Mouse (Mus musculus) granulocyte monocyte progenitor cell, adult 5-6 weeks (primary cell): Measurements from ENCODE around the gene Baz1a. TPM values are rescaled to one million over a fixed set of nuclear protein-coding genes. Genes with fewer than 3 reads are reported as not detected.

Experiments
- ATAC-seq: replicated peaks from 2 replicates; pipeline ENCODE4 v1.8.0; 2016; ENCODE audit warnings: mild to moderate bottlenecking, moderate TSS enrichment, inconsistent platforms; ENCODE audit not compliant: poor library complexity, severe bottlenecking
- total RNA-seq, 2 experiments: library from RNA; stranded (forward) in 1 of 2; stranded (reverse) in 1 of 2; fragments of 200-712, 200-1000 nt in 1 of 2; fragments of >200 nt in 1 of 2; fragmentation: Nextera tagmentation in 1 of 2; gene quantifications; 2 replicates each; pipeline ENCODE4 v1.2.3; 2014 to 2017

Baz1a gene
- total RNA-seq (2014; fragmentation: Nextera tagmentation) (153 and 161 TPM in 2 replicates), total RNA-seq (2017) (156 and 170 TPM in 2 replicates)

DNA sequence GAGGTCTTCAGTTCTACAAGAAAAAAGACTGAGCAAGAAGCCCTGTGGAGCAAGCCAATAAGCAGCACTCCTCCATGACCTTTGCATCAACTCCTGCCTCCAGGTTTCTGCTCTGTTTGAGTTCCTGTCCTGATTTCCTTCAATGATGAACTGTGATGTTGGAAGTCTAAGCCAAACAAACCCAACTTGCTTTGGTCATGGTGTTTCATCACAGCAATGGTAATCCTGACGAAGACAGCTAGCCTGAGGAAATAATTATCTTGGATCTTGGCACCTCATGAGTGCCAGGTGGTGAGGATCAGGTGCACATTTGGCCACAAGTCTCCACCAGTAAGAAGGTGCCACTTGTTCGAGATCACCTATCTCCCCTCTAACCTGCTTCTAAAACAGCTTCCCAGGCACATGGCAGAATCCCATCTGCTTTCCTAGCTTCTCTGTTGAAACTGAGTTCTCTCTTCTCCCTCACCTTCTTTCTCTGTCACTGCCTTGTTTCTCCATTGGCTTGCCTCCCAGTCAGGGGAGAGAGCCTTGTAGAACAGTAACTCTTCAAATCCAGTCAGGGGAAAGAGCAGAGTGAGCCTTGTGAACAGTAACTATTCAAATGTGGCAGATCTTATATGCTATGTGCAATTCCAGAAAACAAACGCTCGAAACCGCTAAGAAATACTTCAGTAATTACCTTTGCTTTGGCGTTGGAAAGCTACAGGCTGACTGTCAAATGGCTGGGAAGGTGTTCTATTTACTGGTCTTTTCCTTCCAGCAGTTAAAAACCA, at the start of gene Baz1a:
Baz1a (minus strand) TSS at position 723 of the 773 bp plus-strand sequence.
- no peak for ATAC-seq

DNA sequence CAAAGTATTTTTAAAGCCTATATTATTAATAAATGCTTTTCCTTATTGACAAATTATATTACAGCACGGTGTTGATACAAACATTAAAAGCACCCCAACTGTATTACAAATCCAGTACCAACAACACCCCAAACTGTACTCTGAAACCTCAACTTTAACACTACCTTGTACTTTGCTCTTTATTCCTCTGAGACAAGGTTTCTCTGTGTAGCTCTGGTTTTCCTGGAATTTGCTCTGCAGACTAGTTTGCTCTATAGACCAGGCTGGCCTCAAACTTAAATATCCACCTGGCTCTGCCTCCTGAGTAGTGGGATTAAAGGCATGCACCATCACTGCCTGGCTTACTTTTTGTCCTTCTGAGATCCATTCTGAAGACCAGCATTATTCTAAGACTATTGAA, 48.0 kb upstream of the Baz1a start:
- ATAC-seq, result no peak

DNA sequence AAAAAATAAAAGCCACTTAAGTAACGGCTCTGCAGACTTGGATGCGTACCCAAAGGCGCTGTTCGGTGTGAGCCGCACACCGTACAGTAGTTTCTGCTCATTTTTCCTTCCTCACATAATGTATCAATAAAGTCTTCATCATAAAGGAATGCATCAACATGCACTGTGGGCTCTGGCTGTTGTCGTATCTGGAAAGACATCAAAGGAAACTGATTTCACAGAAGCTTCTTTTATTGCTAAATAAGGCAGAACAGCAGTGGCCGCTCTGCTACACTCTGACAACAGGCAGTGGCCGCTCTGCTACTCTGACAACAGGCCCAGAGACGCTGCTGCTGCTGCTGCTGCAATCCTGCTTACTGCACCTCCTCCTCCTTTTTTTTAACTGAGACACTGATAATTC, 46.9 kb upstream of the Baz1a start:
- ATAC-seq, result no peak

DNA sequence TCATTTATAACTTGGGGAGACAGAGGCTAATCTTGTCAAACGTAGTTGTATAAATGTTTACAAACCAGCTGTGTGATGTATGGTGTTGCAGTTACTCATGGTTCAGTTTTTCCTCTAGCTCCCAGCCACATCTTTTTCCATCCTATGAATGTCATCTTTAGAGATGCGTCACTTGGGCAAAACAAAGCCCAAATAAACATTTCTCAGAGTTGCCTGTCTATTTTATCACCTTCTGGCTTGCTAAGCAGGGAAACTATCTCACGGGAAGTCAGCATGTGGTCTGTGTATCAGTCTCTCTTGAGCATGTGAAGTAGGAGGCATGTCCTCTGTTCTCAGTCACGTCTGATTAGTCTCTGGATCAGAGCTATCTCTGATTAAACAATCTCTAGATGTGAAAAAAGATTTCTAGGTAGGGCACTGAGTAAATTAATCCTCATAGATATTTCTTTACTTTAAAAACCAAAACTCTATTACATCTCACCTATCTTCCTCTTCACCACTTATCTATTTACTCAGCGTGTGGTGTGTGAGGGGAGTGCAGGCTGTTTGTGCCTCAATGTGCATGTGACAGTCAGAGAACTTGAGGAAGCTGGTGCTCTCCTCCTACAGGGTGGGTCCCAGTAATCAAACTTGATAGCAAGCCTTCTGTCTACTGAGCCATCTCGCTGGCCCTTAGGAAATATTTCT, 46.2 kb upstream of the Baz1a start:
- no peak for ATAC-seq

DNA sequence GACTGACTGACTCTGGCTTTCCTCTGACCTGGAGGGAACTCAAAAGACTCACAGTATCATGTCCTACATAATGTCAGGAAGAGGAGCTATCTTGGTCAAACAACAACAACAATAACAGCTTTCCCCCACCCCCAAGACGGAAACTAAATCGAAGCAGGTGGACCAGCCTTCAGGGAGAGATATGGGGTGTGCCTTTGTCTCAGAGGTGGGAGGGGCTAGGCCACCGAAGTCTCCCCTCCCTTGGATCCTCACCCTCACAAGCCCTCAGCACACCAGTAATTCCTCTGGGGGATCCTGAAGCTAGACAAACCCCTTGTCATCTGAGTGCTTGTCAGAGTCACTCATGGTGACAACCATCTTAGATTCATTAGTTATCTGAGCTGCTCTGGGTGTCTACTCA, 45.7 kb upstream of the Baz1a start:
- no peak for ATAC-seq

DNA sequence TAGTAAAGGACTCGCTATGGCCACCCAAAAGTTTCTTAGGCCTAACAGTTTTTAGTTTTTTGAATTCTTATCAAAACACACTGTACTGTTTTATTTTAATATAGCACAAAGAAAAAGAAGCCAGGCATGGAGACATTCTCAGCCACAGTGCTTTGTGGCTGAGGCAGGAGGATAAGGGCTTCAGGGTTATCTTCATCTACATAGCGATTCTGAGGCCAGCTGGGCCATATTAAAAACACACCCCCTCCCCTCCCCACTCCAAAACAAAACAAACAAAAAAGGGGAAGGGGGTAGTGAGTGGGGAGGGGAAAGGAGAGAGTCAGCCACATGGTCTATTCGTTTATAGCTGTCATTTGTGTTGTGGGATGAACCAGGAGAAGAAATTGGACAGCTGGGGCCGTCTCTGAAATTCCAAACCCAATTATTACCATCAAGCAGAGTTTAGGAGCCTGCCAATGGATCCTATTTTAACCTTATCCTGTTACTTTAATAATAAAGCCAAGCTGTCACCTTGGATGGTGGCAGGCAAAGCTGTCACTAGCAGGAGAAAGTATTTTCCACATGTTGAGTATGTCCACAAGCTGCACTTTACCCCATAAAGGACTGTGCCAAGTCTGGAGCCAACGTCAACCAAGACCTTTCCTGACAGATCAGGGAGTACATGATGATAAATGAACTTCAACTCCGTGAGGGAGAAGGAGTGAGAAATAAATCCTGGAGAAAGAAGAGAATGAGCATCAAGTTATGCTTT, 44.9 kb upstream of the Baz1a start:
- no peak for ATAC-seq

DNA sequence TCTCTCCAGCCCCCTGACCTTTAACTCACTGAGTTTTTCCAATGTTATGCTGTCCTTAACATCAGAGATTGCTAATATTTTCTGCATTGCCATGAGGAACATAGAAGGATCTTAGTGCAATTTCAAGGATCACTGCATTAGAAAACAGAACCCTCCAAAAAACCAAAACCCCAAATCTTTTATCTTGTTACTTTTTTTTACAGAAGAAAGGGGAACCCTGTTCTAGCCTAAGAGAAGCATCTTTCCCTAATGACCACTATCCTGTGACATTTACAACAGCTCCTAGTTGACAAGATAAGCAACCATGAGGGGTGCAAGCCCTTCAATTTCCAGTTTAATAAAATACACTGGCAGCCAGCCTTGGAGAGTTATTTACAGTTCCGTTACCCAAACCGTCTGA, 42.6 kb upstream of the Baz1a start:
- ATAC-seq, result no peak

DNA sequence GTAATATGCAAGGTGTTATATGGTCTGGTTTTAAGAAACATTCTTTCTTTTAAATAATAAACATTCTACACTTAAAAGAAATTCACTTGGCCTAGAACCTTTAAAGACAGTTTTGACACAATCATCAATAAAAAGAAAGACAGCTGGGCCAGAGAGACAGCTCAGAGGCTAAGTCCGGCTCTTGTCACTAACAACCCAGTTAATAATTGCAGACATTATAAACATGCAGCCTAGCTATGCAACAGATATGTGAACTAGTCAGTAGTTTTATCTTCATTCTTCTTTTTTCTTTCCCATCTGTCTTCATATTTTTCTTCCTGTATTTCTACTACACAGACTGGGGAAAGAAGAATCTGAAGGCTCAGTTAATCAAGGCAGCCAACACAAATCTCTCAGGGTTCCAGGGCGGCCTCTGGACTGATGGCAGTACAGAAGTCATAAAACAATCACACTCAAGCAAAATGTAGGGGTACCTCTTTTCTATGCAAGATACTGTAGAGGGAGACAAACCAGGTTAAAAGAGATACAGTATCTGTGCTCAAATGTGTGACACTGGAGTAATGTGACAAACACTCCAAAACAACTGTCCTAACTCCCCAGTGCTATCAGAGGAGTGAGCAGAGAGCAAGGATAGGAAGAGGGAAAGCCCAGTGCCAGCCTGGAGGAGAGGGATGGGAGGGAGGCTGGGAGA, 40.5 kb upstream of the Baz1a start:
- no peak for ATAC-seq

DNA sequence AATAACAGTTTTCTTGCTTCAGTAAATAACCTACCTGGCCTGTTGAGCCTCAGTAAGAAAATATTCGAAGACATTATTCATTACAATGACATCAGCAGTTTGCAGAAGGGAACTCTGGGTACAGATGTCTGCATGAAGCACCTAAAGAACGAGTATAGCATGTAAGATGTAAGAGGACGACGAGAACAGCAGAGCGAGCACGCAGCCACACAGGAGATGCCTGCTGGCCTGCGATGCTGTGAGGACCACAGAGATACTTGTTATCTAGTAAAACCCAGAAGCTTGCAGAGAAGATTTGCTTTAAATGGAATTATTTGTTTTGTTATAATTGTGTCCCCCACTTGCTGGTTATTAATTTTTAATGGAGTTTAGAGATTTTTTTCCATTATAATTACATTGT, 39.1 kb upstream of the Baz1a start:
- ATAC-seq, result no peak

DNA sequence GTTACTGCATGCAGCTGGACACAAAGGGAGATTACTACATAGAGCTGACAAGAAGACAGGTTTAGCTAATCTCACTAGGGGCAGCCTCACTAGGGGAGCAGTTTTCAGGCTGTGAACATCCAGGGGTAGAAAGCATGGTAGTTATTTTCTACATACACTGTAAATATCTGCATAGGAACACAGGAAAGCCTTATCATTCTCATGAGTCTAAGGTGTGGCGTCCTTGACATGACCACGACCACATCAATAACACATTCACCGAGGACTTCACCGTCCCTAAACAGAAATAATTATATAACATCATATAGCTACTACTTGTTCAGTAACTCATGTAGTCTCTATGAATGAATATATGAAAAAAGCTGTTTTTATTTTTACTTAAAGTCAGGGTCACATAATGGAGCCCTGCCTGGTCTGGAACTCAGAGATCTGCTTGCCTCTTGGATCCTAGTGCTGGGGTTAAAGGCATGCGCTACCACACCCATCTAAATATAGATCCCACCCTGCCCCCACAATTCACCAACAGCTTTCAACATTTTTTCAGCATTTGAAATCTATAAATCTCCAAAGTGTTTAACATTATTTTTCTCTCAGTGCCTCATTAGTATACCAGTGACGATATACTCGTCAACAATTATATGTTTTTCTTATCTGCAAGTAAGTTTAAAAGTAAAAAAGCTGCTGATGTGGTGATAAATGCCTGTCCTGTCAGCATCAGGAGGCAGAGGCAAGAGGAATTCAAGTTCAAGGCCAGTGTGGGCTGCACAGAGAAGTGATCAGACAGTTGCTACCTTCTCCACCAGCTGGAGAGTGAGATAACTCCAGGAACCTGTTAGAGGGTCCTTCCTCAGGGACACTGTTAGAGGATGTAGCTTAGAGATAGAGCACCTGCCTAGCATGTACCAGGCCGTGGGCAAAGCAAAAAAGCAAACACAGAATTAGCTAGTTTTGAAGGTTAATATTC, 37.3 kb upstream of the Baz1a start:
- no peak for ATAC-seq

DNA sequence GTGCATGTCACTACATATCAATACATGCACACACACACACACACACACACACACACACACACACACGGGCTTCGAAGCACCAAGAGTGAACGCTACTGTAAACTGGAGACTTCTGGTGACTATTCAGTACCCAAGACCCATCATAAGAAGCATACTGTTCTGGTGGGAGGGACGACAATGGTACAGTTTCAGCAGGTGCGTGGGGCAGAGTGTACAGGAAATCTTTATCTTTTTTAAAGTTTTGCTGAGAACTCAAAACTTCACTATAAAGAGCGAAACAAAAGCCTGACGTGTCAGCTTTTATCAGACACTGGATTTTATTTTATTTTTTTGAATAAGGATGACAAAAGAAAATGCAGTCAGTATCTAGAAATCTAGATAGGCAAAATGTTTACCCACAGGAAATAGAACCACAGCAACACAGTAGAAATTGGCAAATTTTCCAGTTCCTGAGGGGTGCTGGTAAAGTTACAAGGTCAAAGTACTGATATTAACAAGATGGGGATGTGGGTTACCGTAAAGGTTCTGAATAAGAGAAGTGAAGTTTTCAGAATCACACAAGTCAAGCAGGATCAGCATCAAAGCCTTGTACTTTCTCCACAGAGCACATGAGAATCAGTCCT, 35.7 kb upstream of the Baz1a start:
- peak; percentile 55 for ATAC-seq

DNA sequence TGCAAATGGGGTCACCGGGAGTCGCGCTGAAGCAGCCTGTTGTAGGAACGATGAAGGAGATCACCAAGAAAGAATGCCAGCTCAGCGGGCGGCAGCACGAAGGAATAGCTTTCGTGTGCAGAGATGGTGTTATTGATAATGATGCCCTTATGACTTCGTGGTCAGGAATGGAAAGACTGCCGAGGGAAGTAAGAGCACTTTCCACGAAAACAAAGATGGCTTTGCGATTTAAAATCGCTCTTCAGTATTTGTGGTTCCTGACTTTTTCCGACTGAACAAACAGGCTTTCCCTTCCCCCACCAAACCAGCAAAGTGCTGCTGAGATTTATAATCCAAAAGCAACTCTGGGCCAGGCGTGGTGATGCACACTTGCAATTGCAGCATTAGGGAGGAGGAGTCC, 26.9 kb upstream of the Baz1a start:
- ATAC-seq, result no peak

DNA sequence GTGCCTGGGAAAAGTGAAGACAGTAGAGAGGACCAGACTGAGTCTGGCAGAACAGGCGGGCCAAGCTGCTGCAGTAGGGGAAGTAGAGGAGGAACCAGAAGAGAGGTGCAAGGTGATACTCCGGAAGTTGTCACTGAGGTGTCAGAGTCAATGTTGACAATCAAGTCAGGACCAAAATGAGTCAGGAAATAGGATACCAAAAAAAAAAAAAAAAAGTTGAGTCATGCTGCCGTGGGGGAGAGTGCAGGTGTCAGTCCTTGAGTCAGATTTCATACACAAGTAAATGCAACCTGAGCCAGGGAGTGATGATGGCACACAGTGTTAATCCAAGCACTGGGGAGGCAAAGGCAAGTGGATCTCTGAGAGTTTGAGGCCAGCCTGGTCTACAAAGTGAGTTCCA, 12.9 kb upstream of the Baz1a start:
- peak; percentile 35; the same call in 1 of the 2 replicates for ATAC-seq

DNA sequence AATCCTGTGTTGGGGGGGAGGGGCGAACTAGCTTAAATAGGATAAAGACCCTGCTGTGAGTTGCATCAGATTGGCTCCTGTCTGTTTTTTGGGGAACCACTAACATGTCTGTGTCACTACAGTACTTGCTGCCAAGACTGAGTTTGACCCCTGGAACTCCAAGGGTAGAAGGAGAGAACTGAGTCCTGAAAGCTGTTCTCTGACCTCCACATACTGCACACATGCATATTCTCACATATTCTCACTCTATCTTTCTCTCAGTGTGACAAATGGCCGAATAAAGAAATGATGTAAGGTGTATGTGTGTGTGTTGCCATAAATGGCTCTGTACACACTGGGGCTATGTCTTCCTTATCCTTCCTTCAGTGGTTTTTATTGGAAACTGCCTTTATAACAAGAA, 9.1 kb upstream of the Baz1a start:
- no peak for ATAC-seq

DNA sequence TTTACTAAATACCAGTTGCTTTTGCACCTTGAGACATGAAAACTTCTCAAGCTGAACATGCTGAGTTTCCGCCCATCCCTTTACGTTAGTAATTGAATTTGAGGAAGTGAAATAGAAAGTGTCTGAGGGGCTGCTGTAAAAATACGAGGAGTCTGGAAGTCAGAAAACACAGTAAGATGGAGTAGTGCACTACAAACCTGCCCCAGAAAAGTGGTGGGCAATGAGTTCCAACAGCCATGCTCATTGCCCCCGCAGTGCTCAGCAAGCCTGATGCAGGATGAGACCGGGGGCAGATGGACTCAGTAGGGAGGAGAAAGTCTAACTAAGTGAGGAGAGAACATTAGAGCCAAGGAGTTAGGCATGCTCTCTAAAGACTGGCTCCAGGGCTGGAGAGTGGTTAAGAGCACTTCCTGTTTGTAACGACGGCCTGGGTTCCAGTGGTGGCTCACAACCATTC, 5.3 kb upstream of the Baz1a start:
- peak; percentile 91 for ATAC-seq

DNA sequence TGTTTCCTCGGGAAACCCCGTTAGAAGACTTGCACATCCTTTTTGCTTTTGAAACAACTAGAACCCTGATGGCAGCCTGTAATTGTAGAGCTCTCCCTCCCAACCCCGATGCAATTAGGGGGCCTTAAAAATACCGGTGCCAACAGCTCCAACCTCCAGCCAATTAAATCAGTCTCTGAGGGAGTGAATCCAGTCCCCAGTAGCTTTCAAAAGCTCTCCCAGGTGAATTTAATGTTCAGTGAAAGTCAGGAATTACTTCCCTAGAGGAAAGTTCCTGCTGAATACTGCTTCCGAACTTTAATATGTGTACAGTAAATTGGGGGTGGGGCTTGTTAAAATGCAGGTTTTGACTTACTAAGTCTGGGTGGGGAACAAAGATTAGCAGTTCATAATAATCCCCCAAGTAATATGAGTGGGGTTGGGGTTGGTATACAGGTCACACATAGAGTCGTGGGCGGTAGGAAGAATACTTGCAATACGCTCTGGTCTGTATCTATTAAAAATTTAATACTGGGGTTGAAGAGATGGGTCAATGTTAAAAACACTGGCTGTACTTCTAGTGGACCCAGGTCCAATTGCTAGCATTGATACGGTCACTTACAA, 3.1 kb upstream of the Baz1a start:
- no peak for ATAC-seq

DNA sequence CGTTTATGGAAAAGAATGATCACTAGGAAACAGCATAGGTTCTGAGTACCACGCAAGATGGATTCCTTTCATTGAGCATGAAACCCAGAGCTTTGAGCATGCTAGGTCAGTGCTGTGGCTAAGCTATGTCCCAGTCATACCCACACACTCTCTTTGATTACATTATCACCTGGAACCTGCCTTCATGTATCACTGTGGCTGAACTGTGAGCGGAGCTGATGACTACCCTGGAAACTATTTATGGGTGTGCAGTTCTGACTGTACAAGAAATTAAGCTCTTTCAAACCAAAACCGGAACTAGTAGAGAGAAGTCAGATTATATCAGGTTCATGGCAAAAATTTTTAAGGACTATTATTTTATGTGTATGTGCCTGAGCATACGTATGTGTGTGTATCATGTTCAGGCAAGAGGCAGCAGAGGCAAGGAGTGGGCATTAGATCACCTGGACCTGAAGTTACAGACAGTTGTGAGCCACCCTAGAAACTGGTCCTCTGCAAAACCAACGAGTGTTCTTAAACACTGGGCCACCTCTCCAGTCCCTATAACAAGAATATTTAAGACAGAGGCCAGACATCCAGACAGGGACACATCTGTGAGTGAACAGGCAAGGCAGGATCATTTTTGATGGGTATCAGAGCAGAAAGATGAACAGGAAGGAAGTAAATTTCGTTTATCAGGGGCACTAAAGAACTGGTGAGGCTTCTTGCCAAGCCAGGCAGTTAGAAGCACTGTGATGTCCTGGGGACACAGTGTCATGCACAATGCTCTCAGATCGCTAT, 2.4 kb upstream of the Baz1a start:
- ATAC-seq, result peak; percentile 40

DNA sequence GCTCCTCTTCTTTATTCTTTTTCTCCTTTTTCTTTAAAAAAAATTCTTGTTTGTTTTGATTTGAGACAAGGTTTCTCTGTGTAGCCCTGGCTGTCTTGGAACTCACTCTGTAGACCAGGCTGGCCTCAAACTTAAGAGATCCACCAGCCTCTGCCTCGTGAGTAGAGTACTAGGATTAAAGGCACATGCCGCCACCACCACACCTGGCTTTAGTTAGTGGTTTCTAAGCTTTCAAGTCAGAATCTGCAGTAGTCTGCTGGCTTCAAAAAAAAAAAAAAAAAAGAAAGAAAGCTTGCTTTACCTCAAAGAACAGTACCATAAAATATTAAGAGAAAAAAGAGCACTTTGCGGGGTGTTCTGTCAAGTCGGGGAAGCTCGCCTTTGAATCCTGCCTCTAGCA, 1.3 kb upstream of the Baz1a start:
- ATAC-seq, result no peak
